Mouse (Mus musculus): ENCODE data around the gene Ugt1a7c. TPM values are rescaled to one million over a fixed set of nuclear protein-coding genes. Genes with fewer than 3 reads are reported as not detected.

The Ugt1a7c gene
- polyA plus RNA-seq, 1 experiment = 96.9 TPM

DNA sequence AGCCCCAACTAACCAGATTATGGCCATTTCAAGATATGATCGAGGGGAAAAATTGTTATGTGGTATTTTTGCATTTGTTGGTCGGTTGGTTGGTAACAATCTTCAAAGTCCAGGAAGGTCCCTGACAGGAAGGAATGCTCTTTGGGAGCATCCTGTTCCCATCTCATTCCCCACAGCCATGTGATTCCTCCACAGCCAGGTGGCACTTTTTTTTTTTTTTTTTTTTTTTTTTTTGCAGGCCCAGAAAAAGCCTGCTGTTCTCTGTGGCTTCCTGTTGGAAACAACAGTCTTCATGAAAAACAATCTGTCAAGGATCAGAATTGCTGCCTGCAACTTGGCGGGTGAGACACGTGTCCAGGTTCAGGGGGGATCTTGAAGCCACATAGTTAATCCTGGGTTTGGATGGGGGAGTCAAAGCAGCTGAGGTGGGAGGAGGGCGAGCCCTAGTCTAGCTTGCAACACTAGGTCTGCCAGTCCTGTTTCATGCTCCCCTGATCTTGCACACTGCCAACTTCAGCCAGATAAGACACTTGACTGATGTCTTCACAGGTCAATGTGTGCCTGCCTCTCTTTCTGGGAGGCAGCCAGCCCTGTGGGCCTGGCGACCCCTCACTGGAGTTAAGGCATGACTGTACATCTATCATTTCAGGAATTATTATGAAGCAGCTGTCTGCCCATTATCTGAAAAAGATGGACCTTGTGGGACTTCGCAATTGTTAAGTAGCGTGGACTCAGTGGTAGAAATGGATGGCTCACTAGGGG lies 164.2 kb downstream of the Ugt1a7c start:
- H3K36me3 ChIP-seq (ENCODE audit: control insufficient read depth, insufficient read depth, low read length) = no peaks in the 10 kb centered on the region
- H3K4me3 ChIP-seq (ENCODE audit: insufficient read depth, low read depth, low read length) = no peak overlapping the region
- no peaks in the 10 kb centered on the region for H3K27me3 ChIP-seq (replicated peaks; ENCODE audit: control insufficient read depth, insufficient read depth, low read length)
- no peaks in the 10 kb centered on the region; the same call in 1 of the 2 replicates for H3K4me1 ChIP-seq (ENCODE audit: control insufficient read depth, insufficient read depth, low read length)
- DNase-seq = peak; percentile 62
- TF ChIP-seq CTCF (conservative IDR thresholded peaks at IDR 0.05; ENCODE audit: insufficient read depth, insufficient read length, low read depth, low read length) (no peak), POLR2A (IDR thresholded peaks at IDR 0.05; ENCODE audit: low read depth, low read length) (no peak)
- H3K27ac ChIP-seq (ENCODE audit: insufficient read depth, low read depth, low read length) = no peak overlapping the region
- 54% methylated on average over 8 of the region's 8 CpGs for WGBS

- no peak overlapping the region for H3K27ac ChIP-seq (ENCODE audit: insufficient read depth, low read depth, low read length)
- no peaks in the 10 kb centered on the region for H3K36me3 ChIP-seq (ENCODE audit: control insufficient read depth, insufficient read depth, low read length)
- DNase-seq = no peak
- no peaks in the 10 kb centered on the region for H3K27me3 ChIP-seq (replicated peaks; ENCODE audit: control insufficient read depth, insufficient read depth, low read length)
- no peaks in the 10 kb centered on the region; the same call in 1 of the 2 replicates for H3K4me1 ChIP-seq (ENCODE audit: control insufficient read depth, insufficient read depth, low read length)
- 71% methylated on average over 4 of the region's 4 CpGs for WGBS
- no peak overlapping the region for H3K4me3 ChIP-seq (ENCODE audit: insufficient read depth, low read depth, low read length)
- no peak for TF ChIP-seq CTCF (conservative IDR thresholded peaks at IDR 0.05; ENCODE audit: insufficient read depth, insufficient read length, low read depth, low read length)
- TF ChIP-seq POLR2A (IDR thresholded peaks at IDR 0.05; ENCODE audit: low read depth, low read length) = no peak
Observed at GRCm38 (mm10) chr1:88259643-88260024, 164.8 kb downstream of the Ugt1a7c start.

GRCm38 (mm10) chr1:88260114-88260513 lies 165.3 kb downstream of the Ugt1a7c start:
- peak; percentile 73 for DNase-seq
- H3K36me3 ChIP-seq (ENCODE audit: control insufficient read depth, insufficient read depth, low read length) = no peaks in the 10 kb centered on the region
- no peaks in the 10 kb centered on the region for H3K27me3 ChIP-seq (replicated peaks; ENCODE audit: control insufficient read depth, insufficient read depth, low read length)
- TF ChIP-seq CTCF (conservative IDR thresholded peaks at IDR 0.05; ENCODE audit: insufficient read depth, insufficient read length, low read depth, low read length) (no peak), POLR2A (IDR thresholded peaks at IDR 0.05; ENCODE audit: low read depth, low read length) (no peak)
- H3K4me1 ChIP-seq (ENCODE audit: control insufficient read depth, insufficient read depth, low read length) = no peaks in the 10 kb centered on the region; the same call in 1 of the 2 replicates
- 65% methylated on average over 6 of the region's 6 CpGs for WGBS
- H3K27ac ChIP-seq (ENCODE audit: insufficient read depth, low read depth, low read length) = no peak overlapping the region
- no peak overlapping the region for H3K4me3 ChIP-seq (ENCODE audit: insufficient read depth, low read depth, low read length)

- no peaks in the 10 kb centered on the region; the same call in 1 of the 2 replicates for H3K4me1 ChIP-seq (ENCODE audit: control insufficient read depth, insufficient read depth, low read length)
- WGBS = 77% methylated on average over 10 of the region's 10 CpGs
- no peaks in the 10 kb centered on the region for H3K36me3 ChIP-seq (ENCODE audit: control insufficient read depth, insufficient read depth, low read length)
- no peaks in the 10 kb centered on the region for H3K27me3 ChIP-seq (replicated peaks; ENCODE audit: control insufficient read depth, insufficient read depth, low read length)
- TF ChIP-seq POLR2A (IDR thresholded peaks at IDR 0.05; ENCODE audit: low read depth, low read length) = no peak
- TF ChIP-seq CTCF (conservative IDR thresholded peaks at IDR 0.05; ENCODE audit: insufficient read depth, insufficient read length, low read depth, low read length) = no peak
- no peak for DNase-seq
- no peak overlapping the region for H3K4me3 ChIP-seq (ENCODE audit: insufficient read depth, low read depth, low read length)
- no peak overlapping the region for H3K27ac ChIP-seq (ENCODE audit: insufficient read depth, low read depth, low read length)
Observed at GRCm38 (mm10) chr1:88260604-88261377, 165.9 kb downstream of the Ugt1a7c start.

GRCm38 (mm10) chr1:88261706-88262105 lies 166.8 kb downstream of the Ugt1a7c start:
- H3K27me3 ChIP-seq (replicated peaks; ENCODE audit: control insufficient read depth, insufficient read depth, low read length) = no peaks in the 10 kb centered on the region
- DNase-seq = no peak
- TF ChIP-seq POLR2A (IDR thresholded peaks at IDR 0.05; ENCODE audit: low read depth, low read length) (no peak), CTCF (conservative IDR thresholded peaks at IDR 0.05; ENCODE audit: insufficient read depth, insufficient read length, low read depth, low read length) (no peak)
- peaks cover 2% of the 10 kb centered on the region; the same call in 1 of the 2 replicates for H3K36me3 ChIP-seq (ENCODE audit: control insufficient read depth, insufficient read depth, low read length)
- no peaks in the 10 kb centered on the region; the same call in 1 of the 2 replicates for H3K4me1 ChIP-seq (ENCODE audit: control insufficient read depth, insufficient read depth, low read length)
- H3K27ac ChIP-seq (ENCODE audit: insufficient read depth, low read depth, low read length) = no peak overlapping the region
- no peak overlapping the region for H3K4me3 ChIP-seq (ENCODE audit: insufficient read depth, low read depth, low read length)
- 84% methylated on average over 7 of the region's 7 CpGs for WGBS

- TF ChIP-seq POLR2A (IDR thresholded peaks at IDR 0.05; ENCODE audit: low read depth, low read length) = no peak
- TF ChIP-seq CTCF (conservative IDR thresholded peaks at IDR 0.05; ENCODE audit: insufficient read depth, insufficient read length, low read depth, low read length) = no peak
- Histone ChIP-seq H3K27ac (ENCODE audit: insufficient read depth, low read depth, low read length) (no peak overlapping the region), H3K4me1 (ENCODE audit: control insufficient read depth, insufficient read depth, low read length) (no peaks in the 10 kb centered on the region; the same call in 1 of the 2 replicates), H3K36me3 (ENCODE audit: control insufficient read depth, insufficient read depth, low read length) (peaks cover 2% of the 10 kb centered on the region; the same call in 1 of the 2 replicates), H3K27me3 (replicated peaks; ENCODE audit: control insufficient read depth, insufficient read depth, low read length) (no peaks in the 10 kb centered on the region), H3K4me3 (ENCODE audit: insufficient read depth, low read depth, low read length) (no peak overlapping the region)
- peak; percentile 64 for DNase-seq
- WGBS = 47% methylated on average over 4 of the region's 4 CpGs
Observed at GRCm38 (mm10) chr1:88262255-88262654, 167.4 kb downstream of the Ugt1a7c start.

- Histone ChIP-seq H3K4me1 (ENCODE audit: control insufficient read depth, insufficient read depth, low read length) (no peaks in the 10 kb centered on the region; the same call in 1 of the 2 replicates), H3K27ac (ENCODE audit: insufficient read depth, low read depth, low read length) (no peak overlapping the region), H3K27me3 (replicated peaks; ENCODE audit: control insufficient read depth, insufficient read depth, low read length) (no peaks in the 10 kb centered on the region), H3K4me3 (ENCODE audit: insufficient read depth, low read depth, low read length) (no peak overlapping the region), H3K36me3 (ENCODE audit: control insufficient read depth, insufficient read depth, low read length) (peaks cover 4% of the 10 kb centered on the region; the same call in 1 of the 2 replicates)
- WGBS = 70% methylated on average over 6 of the region's 6 CpGs
- TF ChIP-seq POLR2A (IDR thresholded peaks at IDR 0.05; ENCODE audit: low read depth, low read length) = no peak
- no peak for TF ChIP-seq CTCF (conservative IDR thresholded peaks at IDR 0.05; ENCODE audit: insufficient read depth, insufficient read length, low read depth, low read length)
- DNase-seq = no peak
Observed at GRCm38 (mm10) chr1:88262961-88263360, 168.1 kb downstream of the Ugt1a7c start.
